Mouse (Mus musculus) midbrain, embryonic 14.5 days (tissue): ENCODE data around the gene Ccdc87. TPM values are rescaled to one million over a fixed set of nuclear protein-coding genes. Genes with fewer than 3 reads are reported as not detected.

Experiments used
- polyA plus RNA-seq: library from polyadenylated mRNA; unstranded; fragments of >200 nt; fragmentation: Nextera tagmentation; extraction: Ambion mirVana; gene quantifications from 2 replicates; pipeline ENCODE4 v1.2.1, GENCODE M21; 2014

Gene Ccdc87
- polyA plus RNA-seq, 1 experiment from 2014 or later = 0.63 TPM

Other genes starting within 250 kb of the Ccdc87 start
- 14.1 and 18.8 TPM in 2 replicates for gene Lrfn4, start 223.7 kb upstream of the Ccdc87 start, polyA plus RNA-seq
- 48.5 and 52.1 TPM in 2 replicates for gene Rce1, start 213.7 kb upstream of the Ccdc87 start, polyA plus RNA-seq
- gene Gm960, start 140.7 kb upstream of the Ccdc87 start, polyA plus RNA-seq = 6.2 and 7.6 TPM in 2 replicates
- gene Sptbn2, start 128.2 kb upstream of the Ccdc87 start, polyA plus RNA-seq = 37.6 and 43.0 TPM in 2 replicates
- gene Rbm4b, start 82.9 kb upstream of the Ccdc87 start, polyA plus RNA-seq = 176 and 190 TPM in 2 replicates
- 101 and 113 TPM in 2 replicates for gene Rbm4, start 45.5 kb upstream of the Ccdc87 start, polyA plus RNA-seq
- 12.7 and 14.4 TPM in 2 replicates for gene Gm21992, start 27.8 kb upstream of the Ccdc87 start, polyA plus RNA-seq
- 62.0 and 68.9 TPM in 2 replicates for gene Rbm14, start 27.7 kb upstream of the Ccdc87 start, polyA plus RNA-seq
- gene Ccs, start within 50 bp of the Ccdc87 start, polyA plus RNA-seq = 36.5 and 41.4 TPM in 2 replicates
- gene Ctsf, start 15.8 kb downstream of the Ccdc87 start, polyA plus RNA-seq = 57.3 and 63.7 TPM in 2 replicates
- gene Actn3, start 38.5 kb downstream of the Ccdc87 start, polyA plus RNA-seq = 2.1 and 3.1 TPM in 2 replicates
- 18.2 and 19.4 TPM in 2 replicates for gene Zdhhc24, start 39.3 kb downstream of the Ccdc87 start, polyA plus RNA-seq
- 8.9 and 17.9 TPM in 2 replicates for gene Bbs1, start 67.3 kb downstream of the Ccdc87 start, polyA plus RNA-seq
- 102 and 103 TPM in 2 replicates for gene Dpp3, start 88.9 kb downstream of the Ccdc87 start, polyA plus RNA-seq
- 10.7 and 12.2 TPM in 2 replicates for gene Peli3, start 103.8 kb downstream of the Ccdc87 start, polyA plus RNA-seq
- 117 and 122 TPM in 2 replicates for gene Mrpl11, start 122.8 kb downstream of the Ccdc87 start, polyA plus RNA-seq
- 0.24 and 0.58 TPM in 2 replicates for gene Npas4, start 150.9 kb downstream of the Ccdc87 start, polyA plus RNA-seq
- 6.2 and 8.7 TPM in 2 replicates for gene Slc29a2, start 184.5 kb downstream of the Ccdc87 start, polyA plus RNA-seq
- 69.7 and 77.4 TPM in 2 replicates for gene B4gat1, start 199.5 kb downstream of the Ccdc87 start, polyA plus RNA-seq
- 1.5 and 1.6 TPM in 2 replicates for gene AC124502.3, start 199.5 kb downstream of the Ccdc87 start, polyA plus RNA-seq
- gene Brms1, start 202.0 kb downstream of the Ccdc87 start, polyA plus RNA-seq = 32.0 and 39.0 TPM in 2 replicates
- 0.58 and 1.6 TPM in 2 replicates for gene Rin1, start 211.1 kb downstream of the Ccdc87 start, polyA plus RNA-seq
- gene Cd248, start 228.7 kb downstream of the Ccdc87 start, polyA plus RNA-seq = 6.2 and 20.4 TPM in 2 replicates
- 8.3 and 15.7 TPM in 2 replicates for gene Tmem151a, start 246.2 kb downstream of the Ccdc87 start, polyA plus RNA-seq
- 62.2 and 62.7 TPM in 2 replicates for gene Yif1a, start 249.2 kb downstream of the Ccdc87 start, polyA plus RNA-seq